Mouse (Mus musculus) MN1 (cell line): Measurements from ENCODE around the gene Cd79b.

Experiments
- DNase-seq: peaks from one replicate; pipeline ENCODE4 v3.0.0-alpha.2; 2016; ENCODE audit warnings: low spot score

Gene Cd79b

DNA sequence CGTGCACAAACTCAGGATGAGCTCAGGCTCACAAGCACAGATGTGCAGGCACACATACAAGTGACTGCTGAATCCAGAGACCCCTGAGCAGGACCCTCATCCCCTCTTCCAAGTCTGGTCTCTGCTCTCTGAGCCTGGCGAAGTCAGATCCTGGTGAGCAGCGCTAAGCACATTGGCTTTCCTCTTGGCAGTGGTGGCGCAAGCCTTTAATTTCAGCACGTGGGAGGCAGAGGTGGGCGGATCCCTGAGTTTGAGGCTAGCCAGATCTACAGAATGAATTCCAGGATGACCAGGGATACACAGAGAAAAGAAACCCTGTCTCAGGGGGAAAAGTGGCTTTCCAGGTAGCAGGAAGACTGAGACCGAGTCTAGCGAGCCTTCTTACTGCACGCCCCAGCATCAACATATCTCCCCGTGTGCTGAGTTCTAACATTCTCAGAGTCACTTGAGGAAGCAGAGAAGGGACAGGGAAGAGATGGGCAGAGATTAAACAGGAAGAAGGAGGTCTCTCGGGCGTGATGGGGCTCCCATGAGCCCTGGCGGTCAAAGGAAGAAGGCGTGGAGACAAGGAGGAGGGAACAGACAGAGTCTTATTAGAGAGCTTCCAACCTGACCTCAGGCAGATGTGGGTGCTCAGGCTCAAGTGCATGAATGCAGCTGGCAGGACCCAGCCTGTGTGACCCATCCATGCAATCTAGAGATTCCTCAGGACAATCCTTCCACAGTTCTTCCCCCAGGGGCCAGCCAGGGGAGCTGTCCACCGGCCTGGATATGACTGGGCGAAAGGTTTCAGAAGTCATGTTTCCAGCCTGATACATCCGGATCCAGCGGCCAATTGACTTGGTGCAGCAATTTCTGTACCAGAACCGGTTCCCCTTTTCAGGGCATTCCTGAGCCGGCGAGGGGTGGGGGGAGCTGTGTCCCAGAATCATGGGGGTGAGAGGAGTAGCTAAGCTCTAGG is 4.1 kb upstream of the Cd79b start:
- peak; percentile 77 for DNase-seq

GRCm38 (mm10) chr11:106317801-106318200 is 3.2 kb upstream of the Cd79b start:
- DNase-seq, result no peak

DNA sequence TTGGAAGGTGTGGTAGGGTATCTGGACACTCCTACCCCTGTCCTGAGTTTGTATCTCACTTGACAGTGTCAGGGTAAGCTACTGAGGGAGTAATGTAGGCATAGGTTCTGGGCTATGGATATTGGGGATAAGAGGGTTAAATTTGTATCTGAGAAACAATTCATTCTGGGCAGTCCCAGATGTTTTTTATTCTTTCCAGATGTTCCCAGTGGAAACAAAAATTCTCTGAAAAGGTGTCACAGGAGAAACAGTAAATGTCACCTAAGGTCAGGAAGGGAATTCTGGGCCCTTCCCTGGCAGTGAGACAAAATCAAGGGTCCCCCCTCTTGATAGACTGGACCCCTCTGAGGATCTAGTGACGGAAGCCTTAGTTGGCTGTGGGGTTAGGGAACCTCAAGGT is 1.9 kb upstream of the Cd79b start:
- no peak for DNase-seq

DNA sequence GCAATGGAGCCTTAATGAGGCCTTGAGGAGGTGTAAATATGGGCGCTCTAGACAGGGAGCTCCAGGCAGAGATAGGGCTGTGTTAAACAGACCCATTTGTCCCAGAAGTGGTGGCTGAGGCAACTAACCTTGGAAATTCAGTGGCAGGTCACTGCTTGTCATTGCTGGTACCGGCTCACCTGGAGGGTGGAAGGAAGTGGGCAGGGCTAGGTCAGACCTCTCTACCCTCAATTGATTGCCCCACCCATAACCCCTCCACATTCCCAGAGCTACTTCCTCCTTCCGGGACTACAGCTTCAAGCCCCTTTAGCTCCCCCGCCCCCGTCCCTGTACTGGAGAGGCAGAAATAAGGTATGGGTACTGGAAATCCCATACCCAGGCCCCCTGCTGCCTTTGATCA is 1.0 kb downstream of the Cd79b start:
- DNase-seq, result no peak

DNA sequence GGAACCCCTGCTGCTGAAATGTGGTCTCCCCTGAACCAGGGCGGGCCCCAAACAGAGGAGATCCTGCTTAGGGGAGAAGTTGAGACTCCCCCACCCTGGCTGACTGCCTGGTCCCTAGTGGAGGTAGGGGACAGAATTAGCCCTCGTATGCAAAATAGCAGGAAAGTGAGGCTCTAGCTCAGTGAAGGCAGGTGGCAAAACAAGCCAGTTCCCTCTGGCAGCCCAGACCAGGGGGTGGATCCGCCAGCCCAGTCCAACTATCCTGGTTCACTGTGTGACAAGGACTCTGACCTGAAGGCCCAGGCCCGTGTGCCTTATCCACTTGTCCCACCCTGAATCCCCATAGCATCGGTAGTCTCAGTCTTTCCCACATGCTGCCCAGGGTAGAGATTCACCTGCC is 4.4 kb downstream of the Cd79b start:
- no peak for DNase-seq

DNA sequence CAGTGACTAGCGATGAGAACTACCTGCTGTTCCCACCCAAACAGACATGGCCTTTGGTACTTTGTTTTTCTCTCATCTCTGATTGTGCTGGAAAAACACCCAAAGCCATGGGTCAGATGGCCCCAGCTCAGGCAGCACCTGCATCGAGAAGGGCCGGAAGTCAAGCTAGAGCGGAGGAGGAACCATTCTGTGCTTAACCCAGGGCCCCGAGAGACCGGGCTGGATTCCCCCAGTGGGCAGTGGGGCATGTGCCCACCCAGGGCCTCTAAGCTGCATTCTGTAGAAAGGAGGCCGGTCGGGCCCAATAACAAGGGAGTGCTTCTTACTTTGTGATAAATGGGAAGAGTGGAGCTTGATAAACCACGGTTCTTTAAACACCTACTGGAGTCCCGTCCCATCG is 6.4 kb downstream of the Cd79b start:
- DNase-seq, result no peak

DNA sequence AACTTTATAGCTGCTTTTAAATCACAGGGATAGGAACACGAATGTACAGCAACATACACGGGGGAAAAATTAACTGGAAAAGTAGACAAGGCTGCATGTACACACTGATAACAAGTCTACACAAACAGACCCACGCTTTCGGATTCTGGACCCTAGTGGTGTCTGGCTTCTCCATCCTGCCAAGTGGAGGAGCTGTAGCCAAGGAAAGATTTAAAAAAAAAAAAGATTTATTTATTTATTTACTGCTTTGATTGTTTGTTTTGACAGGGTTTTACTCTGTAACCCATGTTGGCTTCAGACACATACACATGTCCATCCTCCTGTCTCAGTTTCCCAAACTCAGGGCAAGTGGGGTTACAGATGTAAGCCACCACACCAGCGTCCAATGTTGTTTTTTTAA is 7.1 kb downstream of the Cd79b start:
- no peak for DNase-seq

DNA sequence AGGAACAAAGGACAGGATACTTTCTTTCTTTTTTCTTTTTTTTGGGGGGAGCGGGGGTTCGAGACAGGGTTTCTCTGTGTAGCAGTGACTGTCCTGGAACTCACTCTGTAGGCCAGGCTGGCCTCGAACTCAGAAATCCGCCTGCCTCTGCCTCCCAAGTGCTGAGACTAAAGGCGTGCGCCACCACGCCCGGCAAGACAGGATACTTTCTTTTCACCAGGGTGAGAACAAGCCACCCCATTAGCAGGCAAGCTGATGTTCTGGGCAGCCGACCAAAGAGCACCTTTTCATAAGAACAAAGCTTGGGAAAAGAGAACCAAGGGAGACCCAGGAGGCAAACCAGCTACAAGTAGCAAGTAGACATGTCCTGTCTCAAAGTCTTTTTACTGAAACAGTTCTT is 7.8 kb downstream of the Cd79b start:
- no peak for DNase-seq

DNA sequence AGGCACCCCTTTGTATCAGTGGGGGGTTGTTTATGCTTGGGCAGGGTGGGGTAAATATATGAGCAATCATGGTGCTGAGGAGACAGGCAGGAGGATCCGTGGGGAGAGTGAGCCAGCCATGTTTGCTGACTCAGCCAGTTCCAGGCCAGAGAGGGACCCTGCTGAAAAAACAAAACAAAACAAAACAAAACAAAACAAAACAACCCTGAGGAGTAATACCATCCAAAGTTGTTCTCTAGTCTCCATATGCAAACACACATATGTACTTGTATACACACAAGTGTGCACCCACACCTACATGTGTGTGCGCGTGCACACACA is 8.5 kb downstream of the Cd79b start:
- DNase-seq, result no peak

GRCm38 (mm10) chr11:106305348-106306064 is 9.1 kb downstream of the Cd79b start:
- no peak for DNase-seq

- DNase-seq, result peak; percentile 71
Observed at GRCm38 (mm10) chr11:106302634-106303033, 11.9 kb downstream of the Cd79b start.

DNA sequence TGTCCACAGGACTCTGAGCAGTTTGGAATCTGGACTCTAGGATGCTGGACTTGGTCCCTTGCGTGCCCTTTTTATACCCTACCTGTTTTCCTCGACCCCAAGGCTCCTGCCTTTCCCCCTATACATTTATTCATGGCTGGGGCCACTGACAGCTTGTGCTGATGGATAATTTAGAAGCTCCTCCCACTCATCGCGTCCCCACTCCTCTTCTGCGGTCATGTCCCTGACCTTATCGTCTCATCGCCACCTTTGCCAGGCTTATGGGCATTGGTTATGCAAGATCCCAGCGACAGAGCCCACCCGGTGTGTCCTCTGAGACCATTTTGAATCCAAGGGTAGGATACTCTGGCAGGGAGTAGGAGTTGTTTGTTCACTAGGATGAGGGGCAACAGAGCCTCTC is 12.8 kb downstream of the Cd79b start, which contains the start of gene Gh:
Gene Gh (minus strand): TSS at position 101 of the 400 bp plus-strand sequence.
- DNase-seq, result no peak

DNA sequence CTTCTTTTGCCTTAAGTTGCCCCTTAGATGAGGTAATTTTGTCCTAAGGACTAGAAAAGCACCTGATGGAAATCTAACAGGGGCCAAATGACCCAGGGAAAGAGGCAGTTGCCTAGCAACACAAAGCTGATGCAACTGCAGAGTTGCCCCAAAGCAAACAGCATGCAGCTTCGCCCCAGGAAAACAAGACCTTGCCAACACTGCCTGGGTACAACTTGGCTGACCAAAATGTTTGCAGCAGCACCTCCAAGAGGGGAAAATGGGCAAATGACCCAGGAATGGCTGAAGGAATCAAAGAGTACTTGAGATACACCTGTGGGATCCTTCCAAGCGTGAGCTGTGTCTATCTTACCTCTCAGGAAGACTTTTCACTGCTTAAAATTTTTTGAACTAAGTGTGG is 22.7 kb downstream of the Cd79b start:
- peak; percentile 19 for DNase-seq

- no peak for DNase-seq
Observed at GRCm38 (mm10) chr11:106290376-106290775, 24.2 kb downstream of the Cd79b start.

GRCm38 (mm10) chr11:106289369-106289768 is 25.2 kb downstream of the Cd79b start:
- peak; percentile 90 for DNase-seq

DNA sequence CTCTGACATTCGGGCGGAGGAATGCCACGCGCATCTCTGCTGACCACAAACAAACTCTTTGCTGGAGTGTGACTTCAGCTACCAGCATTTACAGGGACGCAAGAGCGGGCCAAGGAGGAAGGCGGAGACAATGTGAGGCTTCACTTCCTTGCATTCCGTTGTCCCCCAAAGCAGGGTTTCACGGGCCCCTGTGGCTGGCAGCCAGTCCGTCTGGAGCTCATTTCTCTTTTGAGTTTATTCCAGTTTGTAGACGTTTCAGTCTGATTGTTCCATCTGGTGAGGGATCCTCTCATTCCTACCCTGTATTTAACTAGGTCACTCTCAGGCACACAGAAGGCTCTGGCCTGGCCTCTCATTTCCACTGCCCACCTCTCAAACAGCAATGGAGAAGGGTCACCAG is 27.6 kb downstream of the Cd79b start:
- DNase-seq, result no peak

- no peak for DNase-seq
Observed at GRCm38 (mm10) chr11:106286206-106286605, 28.4 kb downstream of the Cd79b start.

- DNase-seq, result no peak
Observed at GRCm38 (mm10) chr11:106284126-106284525, 30.4 kb downstream of the Cd79b start.

GRCm38 (mm10) chr11:106283371-106283770 is 31.2 kb downstream of the Cd79b start:
- DNase-seq, result no peak

DNA sequence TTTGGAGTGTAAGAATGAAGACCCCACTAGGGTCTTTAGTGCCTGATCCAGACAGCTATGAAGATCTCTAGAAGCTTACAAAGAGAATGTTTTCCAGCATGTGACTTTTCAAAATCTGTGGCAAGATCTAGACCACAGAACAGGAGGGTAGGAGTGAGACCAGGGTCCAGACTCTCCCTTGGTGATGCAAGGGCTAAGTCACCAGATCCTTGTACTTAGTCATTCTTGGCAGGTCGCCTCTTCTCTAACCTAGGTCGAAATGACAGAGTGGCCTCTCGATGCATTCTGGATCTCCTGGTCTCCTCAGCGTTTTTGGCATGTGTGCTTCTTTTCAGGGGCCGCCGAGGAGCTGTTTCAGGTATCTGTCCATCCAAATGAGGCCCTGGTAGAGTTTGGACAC is 32.1 kb downstream of the Cd79b start:
- DNase-seq, result no peak

DNA sequence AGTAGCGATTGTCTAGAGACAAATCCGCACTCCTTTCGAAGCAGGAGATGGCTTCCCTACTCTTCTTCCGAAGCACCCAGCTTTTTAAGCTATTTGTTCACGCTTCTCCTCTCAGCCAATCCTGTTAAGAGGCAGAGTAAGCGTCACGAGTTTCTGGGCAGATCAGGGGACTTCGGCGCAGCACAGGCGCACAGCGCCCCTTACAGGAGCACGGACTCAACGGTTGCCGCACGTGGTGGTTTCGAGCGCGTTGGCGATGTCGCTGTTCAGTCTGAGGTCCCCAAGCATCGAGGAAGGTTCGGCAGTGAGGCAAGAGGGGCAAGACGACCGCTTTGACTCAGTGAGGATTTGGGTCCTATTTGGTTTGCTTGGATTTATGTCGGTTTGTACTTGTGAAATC is 38.1 kb downstream of the Cd79b start, which contains the start of gene Tcam1:
Gene Tcam1 (plus strand): TSS at position 219 of the 400 bp plus-strand sequence.
- no peak for DNase-seq

DNA sequence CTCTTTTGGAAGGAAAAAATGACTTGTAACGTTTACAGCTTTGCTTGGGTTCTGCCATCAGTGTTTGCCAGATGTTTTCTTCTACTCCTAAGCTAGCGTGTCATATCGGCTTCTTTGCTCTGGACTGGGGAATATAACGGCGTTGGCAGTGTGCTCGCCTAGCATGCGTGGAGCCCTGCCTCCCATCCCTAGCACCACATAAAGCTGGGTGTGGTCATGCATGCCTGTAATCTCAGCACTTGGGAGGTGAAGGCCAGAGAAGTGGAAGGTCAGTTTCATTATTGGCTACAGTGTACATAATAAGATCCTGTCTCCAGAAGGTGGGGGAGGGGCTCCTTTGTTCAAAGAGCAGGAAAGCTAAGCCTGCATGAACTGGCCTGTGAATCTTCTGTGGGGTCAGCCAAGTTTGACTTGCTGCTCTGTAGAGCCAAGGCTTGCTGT is 39.6 kb downstream of the Cd79b start:
- DNase-seq, result peak; percentile 52

- no peak for DNase-seq
Observed at GRCm38 (mm10) chr11:106274374-106274773, 40.2 kb downstream of the Cd79b start.
